Mouse (Mus musculus): ENCODE results near the gene Hspa12a. TPM values are rescaled to one million over a fixed set of nuclear protein-coding genes. Genes with fewer than 3 reads are reported as not detected.
A peak's percentile ranks its signal among the peaks of the same experiment; 100 is the strongest.

The Hspa12a gene
- polyA plus RNA-seq, 1 experiment from 2014 or later = 0.33 TPM

DNA sequence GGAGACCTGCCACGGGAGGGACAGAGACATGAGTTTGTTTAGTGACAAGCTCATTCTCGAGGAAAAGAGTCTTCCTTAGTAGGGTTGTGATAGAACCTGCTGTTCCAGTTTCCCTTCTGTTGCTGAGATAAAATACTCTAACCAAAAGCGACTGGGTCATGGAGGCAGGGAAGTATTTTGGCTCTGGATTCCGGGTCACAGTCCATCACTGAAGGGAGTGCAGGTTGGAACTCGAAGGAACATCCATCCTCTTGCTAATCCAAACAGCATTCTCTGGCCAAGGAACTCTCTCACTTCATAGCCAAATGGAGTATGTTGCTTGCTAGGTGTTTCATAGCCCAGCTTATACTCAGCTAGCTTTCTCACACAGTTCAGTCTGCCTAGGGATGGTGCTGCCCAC is 167.0 kb downstream of the Hspa12a start:
- no peak overlapping the region for H3K4me3 ChIP-seq (replicated peaks)
- H3K36me3 ChIP-seq (replicated peaks) = no peaks in the 10 kb centered on the region

GRCm38 (mm10) chr19:58767329-58767728 is 176.1 kb downstream of the Hspa12a start:
- Histone ChIP-seq H3K4me2 (no peak overlapping the region), H3K9ac (no peak overlapping the region), H3K4me3 (replicated peaks) (no peak overlapping the region), H3K9me3 (replicated peaks) (no peaks in the 10 kb centered on the region), H3K27ac (replicated peaks) (no peak overlapping the region), H3K27me3 (no peaks in the 10 kb centered on the region), H3K36me3 (replicated peaks) (no peaks in the 10 kb centered on the region), H3K4me1 (replicated peaks) (no peaks in the 10 kb centered on the region)
- no peak for ATAC-seq (ENCODE audit: insufficient read depth)
- 85% methylated on average over 6 of the region's 6 CpGs for WGBS (ENCODE audit: insufficient replicate concordance)

More for the DNA sequence above, 167.0 kb downstream of the Hspa12a start:
- 34% methylated on average over 5 of the region's 5 CpGs for WGBS (ENCODE audit: insufficient replicate concordance)
- Histone ChIP-seq H3K9me3 (replicated peaks) (no peaks in the 10 kb centered on the region), H3K4me1 (replicated peaks) (no peaks in the 10 kb centered on the region), H3K27ac (replicated peaks) (no peak overlapping the region), H3K27me3 (no peaks in the 10 kb centered on the region), H3K9ac (no peak overlapping the region), H3K4me2 (no peak overlapping the region)
- no peak for ATAC-seq (ENCODE audit: insufficient read depth)

- no peak for ATAC-seq (ENCODE audit: insufficient read depth)
- no peak overlapping the region for H3K4me2 ChIP-seq
- H3K36me3 ChIP-seq (replicated peaks) = no peaks in the 10 kb centered on the region
- no peak overlapping the region for H3K9ac ChIP-seq
- H3K4me3 ChIP-seq (replicated peaks) = no peak overlapping the region
- no peaks in the 10 kb centered on the region for H3K27me3 ChIP-seq
- 12% methylated on average over 12 of the region's 12 CpGs for WGBS (ENCODE audit: insufficient replicate concordance)
- no peaks in the 10 kb centered on the region for H3K4me1 ChIP-seq (replicated peaks)
- no peak overlapping the region for H3K27ac ChIP-seq (replicated peaks)
- no peaks in the 10 kb centered on the region for H3K9me3 ChIP-seq (replicated peaks)
Measured at GRCm38 (mm10) chr19:58762848-58763541, 180.5 kb downstream of the Hspa12a start.

- no peak for ATAC-seq (ENCODE audit: insufficient read depth)
- H3K27me3 ChIP-seq = no peaks in the 10 kb centered on the region
- H3K9me3 ChIP-seq (replicated peaks) = no peaks in the 10 kb centered on the region
- 22% methylated on average over 6 of the region's 6 CpGs for WGBS (ENCODE audit: insufficient replicate concordance)
- no peak overlapping the region for H3K9ac ChIP-seq
- no peak overlapping the region for H3K4me2 ChIP-seq
- no peaks in the 10 kb centered on the region for H3K36me3 ChIP-seq (replicated peaks)
- no peak overlapping the region for H3K27ac ChIP-seq (replicated peaks)
- no peaks in the 10 kb centered on the region for H3K4me1 ChIP-seq (replicated peaks)
- no peak overlapping the region for H3K4me3 ChIP-seq (replicated peaks)
Measured at GRCm38 (mm10) chr19:58762316-58762715, 181.1 kb downstream of the Hspa12a start.

DNA sequence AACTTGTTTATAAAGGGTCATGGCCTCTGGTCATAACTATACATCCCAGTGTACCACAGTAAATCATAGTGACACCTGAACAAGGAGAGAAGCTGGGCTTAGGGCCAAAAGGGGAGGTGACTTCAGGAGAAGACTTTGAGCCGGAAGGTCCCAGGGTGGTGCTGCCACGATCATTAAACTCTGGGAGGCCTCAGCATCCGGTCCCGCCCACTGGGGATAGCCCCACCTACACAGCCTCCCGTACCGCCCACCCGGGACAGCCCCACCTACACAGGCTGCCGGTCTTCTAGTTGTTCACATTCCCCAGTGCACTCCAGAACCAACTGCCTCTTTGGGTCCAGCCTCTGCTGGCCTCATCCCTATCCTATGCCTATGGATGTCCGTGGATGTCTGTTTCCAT is 184.0 kb downstream of the Hspa12a start, which contains the start of gene Pnliprp2:
TSS of gene Pnliprp2 (plus strand) at position 297 of the 400 bp plus-strand sequence.
- Histone ChIP-seq H3K27ac (replicated peaks) (no peak within 1 kb of the TSS), H3K4me1 (replicated peaks) (no peaks in the 10 kb centered on the region), H3K4me3 (replicated peaks) (no peak within 1 kb of the TSS), H3K27me3 (no peaks in the 10 kb centered on the region), H3K36me3 (replicated peaks) (no peaks in the 10 kb centered on the region), H3K9ac (no peak within 1 kb of the TSS), H3K9me3 (replicated peaks) (no peaks in the 10 kb centered on the region), H3K4me2 (no peak within 1 kb of the TSS)
- 49% methylated on average over 9 of the region's 9 CpGs for WGBS (ENCODE audit: insufficient replicate concordance)
- ATAC-seq (ENCODE audit: insufficient read depth) = peak; percentile 28

DNA sequence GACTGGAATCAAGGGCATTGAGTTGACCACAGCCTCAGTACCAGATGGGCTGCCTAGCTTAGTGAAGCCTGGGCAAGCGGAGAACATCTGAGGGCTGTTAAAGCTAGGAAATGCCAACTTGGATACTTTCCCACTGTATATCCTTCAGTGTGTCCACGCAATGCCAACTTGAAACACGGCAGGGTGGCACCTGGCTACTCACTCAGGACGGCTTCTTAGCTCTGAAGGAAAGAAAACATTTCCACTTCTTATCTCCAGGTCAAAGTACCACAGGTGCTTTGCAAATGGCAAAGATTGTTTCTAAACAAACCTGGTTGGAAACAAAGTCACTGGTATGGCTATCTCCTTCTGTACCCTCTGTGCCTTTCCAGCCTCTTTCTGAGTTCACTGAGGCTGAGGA is 184.6 kb downstream of the Hspa12a start:
- Histone ChIP-seq H3K9ac (no peak overlapping the region), H3K36me3 (replicated peaks) (no peaks in the 10 kb centered on the region), H3K4me3 (replicated peaks) (no peak overlapping the region), H3K4me2 (no peak overlapping the region), H3K27me3 (no peaks in the 10 kb centered on the region), H3K27ac (replicated peaks) (no peak overlapping the region), H3K4me1 (replicated peaks) (no peaks in the 10 kb centered on the region), H3K9me3 (replicated peaks) (no peaks in the 10 kb centered on the region)
- ATAC-seq (ENCODE audit: insufficient read depth) = no peak
- WGBS (ENCODE audit: insufficient replicate concordance) = 57% methylated on average over 4 of the region's 4 CpGs

DNA sequence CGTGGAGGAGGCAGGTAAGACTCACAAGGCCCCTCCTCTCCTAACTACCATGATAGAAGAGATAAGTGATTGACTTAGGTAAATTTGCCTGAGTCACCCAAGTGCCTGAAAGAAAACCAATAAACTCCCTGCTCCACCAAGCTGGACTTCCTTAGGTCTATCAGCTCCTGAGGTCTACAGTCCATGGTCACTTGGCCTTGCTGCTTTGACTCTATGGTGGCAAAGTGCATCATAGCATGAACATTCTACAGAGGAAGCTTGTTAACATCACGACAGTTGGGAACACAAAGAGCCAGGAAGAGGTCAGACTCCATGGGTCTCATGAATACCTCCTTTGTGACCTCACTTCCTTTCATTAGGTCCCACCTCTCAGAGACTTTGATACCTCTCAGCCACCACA is 191.9 kb downstream of the Hspa12a start:
- no peak overlapping the region for H3K4me2 ChIP-seq
- no peaks in the 10 kb centered on the region for H3K27me3 ChIP-seq
- H3K27ac ChIP-seq (replicated peaks) = no peak overlapping the region
- H3K9ac ChIP-seq = no peak overlapping the region
- WGBS (ENCODE audit: insufficient replicate concordance) = 31% methylated on average over 2 of the region's 2 CpGs
- no peak overlapping the region for H3K4me3 ChIP-seq (replicated peaks)
- no peaks in the 10 kb centered on the region for H3K4me1 ChIP-seq (replicated peaks)
- ATAC-seq (ENCODE audit: insufficient read depth) = no peak
- no peaks in the 10 kb centered on the region for H3K36me3 ChIP-seq (replicated peaks)
- H3K9me3 ChIP-seq (replicated peaks) = no peaks in the 10 kb centered on the region

DNA sequence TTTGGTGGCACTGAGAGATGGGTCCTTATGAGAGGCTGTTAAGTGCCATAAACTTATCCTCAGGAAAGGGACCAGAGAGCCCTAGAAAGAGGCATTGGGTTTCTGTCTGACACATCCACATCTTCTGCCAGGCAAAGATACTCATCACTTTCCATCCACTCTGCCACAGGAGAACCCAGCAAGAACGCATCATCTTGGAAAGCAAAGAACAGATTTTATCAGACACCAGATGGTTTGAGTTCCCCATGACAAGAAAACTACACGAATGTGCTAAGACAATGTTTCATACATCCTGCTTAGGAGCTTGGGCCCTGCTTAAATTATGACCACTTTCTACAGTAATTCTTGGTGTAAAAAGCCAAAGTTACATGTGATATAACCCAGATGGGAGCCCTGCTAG is 192.6 kb downstream of the Hspa12a start:
- Histone ChIP-seq H3K4me1 (replicated peaks) (no peaks in the 10 kb centered on the region), H3K36me3 (replicated peaks) (no peaks in the 10 kb centered on the region), H3K9ac (no peak overlapping the region), H3K9me3 (replicated peaks) (no peaks in the 10 kb centered on the region), H3K4me3 (replicated peaks) (no peak overlapping the region), H3K4me2 (no peak overlapping the region), H3K27me3 (no peaks in the 10 kb centered on the region), H3K27ac (replicated peaks) (no peak overlapping the region)
- WGBS (ENCODE audit: insufficient replicate concordance) = 51% methylated on average over 2 of the region's 2 CpGs
- no peak for ATAC-seq (ENCODE audit: insufficient read depth)

GRCm38 (mm10) chr19:58747498-58748000 is 195.9 kb downstream of the Hspa12a start:
- H3K9ac ChIP-seq = no peak overlapping the region
- ATAC-seq (ENCODE audit: insufficient read depth) = no peak
- no peak overlapping the region for H3K27ac ChIP-seq (replicated peaks)
- no peak overlapping the region for H3K4me3 ChIP-seq (replicated peaks)
- H3K36me3 ChIP-seq (replicated peaks) = no peaks in the 10 kb centered on the region
- no peaks in the 10 kb centered on the region for H3K9me3 ChIP-seq (replicated peaks)
- no peaks in the 10 kb centered on the region for H3K27me3 ChIP-seq
- 65% methylated on average over 9 of the region's 9 CpGs for WGBS (ENCODE audit: insufficient replicate concordance)
- no peaks in the 10 kb centered on the region for H3K4me1 ChIP-seq (replicated peaks)
- no peak overlapping the region for H3K4me2 ChIP-seq

Small RNA genes lying within 50 kb of the gene (microRNA-seq; reads per million reads assigned to microRNA genes)
- gene Mir3086 = 2.3 reads per million

Other genes starting within 250 kb of the Hspa12a start
- gene Pnliprp1, start 214.8 kb downstream of the Hspa12a start, polyA plus RNA-seq (2015; fragmentation: Nextera tagmentation; extraction: Ambion mirVana) = 35.0 and 66.9 TPM in 2 replicates
- gene Pnliprp2, start 183.9 kb downstream of the Hspa12a start, polyA plus RNA-seq (2015; fragmentation: Nextera tagmentation; extraction: Ambion mirVana) = 2.0 and 2.6 TPM in 2 replicates
- gene 1700019N19Rik, start 149.2 kb downstream of the Hspa12a start, polyA plus RNA-seq (2015; fragmentation: Nextera tagmentation; extraction: Ambion mirVana) = not detected in 2 replicates
- not detected in 2 replicates for gene Eno4, start 229 bp downstream of the Hspa12a start, polyA plus RNA-seq (2015; fragmentation: Nextera tagmentation; extraction: Ambion mirVana)
- gene Shtn1, start 132.4 kb upstream of the Hspa12a start, polyA plus RNA-seq (2015; fragmentation: Nextera tagmentation; extraction: Ambion mirVana) = 0.53 and 0.89 TPM in 2 replicates
- gene Vax1, start 226.4 kb upstream of the Hspa12a start, polyA plus RNA-seq (2015; fragmentation: Nextera tagmentation; extraction: Ambion mirVana) = not detected in 2 replicates

Measured in liver, embryonic 15.5 days (tissue).